Mouse (Mus musculus) intestine, embryonic 14.5 days (tissue): ENCODE data around the gene 1190007I07Rik. TPM values are rescaled to one million over a fixed set of nuclear protein-coding genes. Genes with fewer than 3 reads are reported as not detected.
"Not testable (repeated sequence)": the region's sequence is repeated elsewhere in the genome, so short reads cannot be mapped to it uniquely, and the experiment has no call there.

Experiments used
- ATAC-seq: fragments of 200-750 bp; cut with Nextera tagmentation; replicated peaks from 2 replicates; pipeline ENCODE4 v1.8.0; 2017; ENCODE audit warnings: low read depth, moderate number of reproducible peaks, moderate TSS enrichment, moderate library complexity; ENCODE audit not compliant: low FRiP score, low TSS enrichment
- DNase-seq: peaks from one replicate; pipeline ENCODE4 v3.0.0-alpha.2; 2018; ENCODE audit warnings: low spot score
- H3K27ac ChIP-seq: fragments of 300-500 bp; sonication (generic); 2 replicates; pipeline ENCODE4 v1.5.1; 2014; ENCODE audit warnings: low read depth, mild to moderate bottlenecking, control low read depth
- H3K27me3 ChIP-seq: fragments of 300-500 bp; sonication (generic); replicated peaks from 2 replicates; pipeline ENCODE4 v1.6.1; 2014; ENCODE audit warnings: low read length, control low read depth; ENCODE audit not compliant: control insufficient read depth, insufficient read depth
- H3K36me3 ChIP-seq: fragments of 300-500 bp; sonication (generic); 2 replicates; pipeline ENCODE4 v1.6.1; 2014; ENCODE audit warnings: low read length, control low read depth; ENCODE audit not compliant: control insufficient read depth, insufficient read depth
- H3K4me1 ChIP-seq: fragments of 300-500 bp; sonication (generic); replicated peaks from 2 replicates; pipeline ENCODE4 v1.6.1; 2014; ENCODE audit warnings: low read length, control low read depth, mixed read lengths; ENCODE audit not compliant: control insufficient read depth, insufficient read depth
- H3K4me2 ChIP-seq: fragments of 300-500 bp; sonication (generic); 2 replicates; pipeline ENCODE4 v1.6.1; 2014; ENCODE audit warnings: low read length
- H3K4me3 ChIP-seq: fragments of 300-500 bp; sonication (generic); 2 replicates; pipeline ENCODE4 v1.5.1; 2014; ENCODE audit warnings: low read depth, low read length, control low read depth, mixed read lengths
- H3K9ac ChIP-seq: fragments of 300-500 bp; sonication (generic); 2 replicates; pipeline ENCODE4 v1.6.1; 2014; ENCODE audit warnings: mild to moderate bottlenecking, low read length
- H3K9me3 ChIP-seq: fragments of 300-500 bp; sonication (generic); 2 replicates; pipeline ENCODE4 v1.6.1; 2016; ENCODE audit warnings: low read length, control low read depth; ENCODE audit not compliant: control insufficient read depth
- WGBS: fragments of 180-500 bp; shearing (Covaris S2); extraction: QIAGEN DNeasy Blood & Tissue Kit; methylation state at CpG from one replicate; pipeline ENCODE4 v1.1.7; 2014; 5-methylcytosine and 5-hydroxymethylcytosine counted together
- polyA plus RNA-seq: library from polyadenylated mRNA; unstranded; fragments of >200 nt; fragmentation: Nextera tagmentation; extraction: Ambion mirVana; gene quantifications from 2 replicates; pipeline ENCODE4 v1.2.1, GENCODE M21; 2014

The 1190007I07Rik gene
- polyA plus RNA-seq, 1 experiment from 2014 or later, result 65.8 TPM

DNA sequence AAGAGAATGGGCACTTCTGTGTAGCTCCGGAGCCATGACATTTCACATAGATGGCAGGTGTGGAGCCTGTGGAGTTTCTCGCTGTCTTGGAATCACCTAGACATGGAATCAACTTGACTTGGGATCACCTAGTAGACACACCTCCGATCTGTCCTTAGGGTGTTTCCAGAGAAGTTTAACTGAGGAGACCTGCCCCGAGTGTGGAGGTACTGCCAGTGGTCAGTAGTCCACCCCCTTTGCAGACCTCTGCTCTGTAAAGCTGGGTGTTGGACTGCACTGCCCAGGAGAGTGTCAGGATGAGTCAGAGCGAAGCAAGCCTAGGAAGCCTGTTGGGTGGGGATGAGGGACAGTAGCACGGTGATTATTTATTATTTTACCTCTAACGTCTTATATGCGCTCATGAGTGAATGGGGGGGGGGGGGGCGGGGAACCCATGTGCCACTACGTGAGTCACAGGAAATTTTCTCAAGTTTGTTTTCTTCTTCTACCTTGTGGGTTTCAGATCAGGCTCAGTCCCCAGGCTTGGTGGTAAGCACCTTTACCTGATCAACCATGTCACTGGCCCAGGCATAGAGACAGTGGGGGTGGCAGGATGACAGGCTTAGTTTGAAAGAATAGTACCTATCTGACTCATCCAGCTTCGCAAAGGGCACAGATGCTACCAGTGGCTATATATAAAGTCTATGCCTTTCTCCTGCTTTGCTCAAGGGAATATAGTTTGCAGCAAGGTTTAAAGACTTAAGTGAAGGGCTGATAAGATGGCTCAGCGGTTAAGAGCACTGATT lies 9.7 kb upstream of the 1190007I07Rik start:
- H3K4me3 ChIP-seq, result no peak overlapping the region
- H3K27ac ChIP-seq, result no peak overlapping the region
- H3K36me3 ChIP-seq, result peaks cover 28% of the 10 kb centered on the region
- no peak overlapping the region for H3K9ac ChIP-seq
- 96% methylated on average over 12 of the region's 12 CpGs for WGBS
- H3K4me2 ChIP-seq, result no peak overlapping the region
- DNase-seq (no peak), ATAC-seq (no peak)
- peaks cover 11% of the 10 kb centered on the region for H3K4me1 ChIP-seq
- H3K9me3 ChIP-seq, result 0 out of 2 replicates have a peak, but pooled peaks cover 2% of the 10 kb centered on the region
- H3K27me3 ChIP-seq, result no peaks in the 10 kb centered on the region

DNA sequence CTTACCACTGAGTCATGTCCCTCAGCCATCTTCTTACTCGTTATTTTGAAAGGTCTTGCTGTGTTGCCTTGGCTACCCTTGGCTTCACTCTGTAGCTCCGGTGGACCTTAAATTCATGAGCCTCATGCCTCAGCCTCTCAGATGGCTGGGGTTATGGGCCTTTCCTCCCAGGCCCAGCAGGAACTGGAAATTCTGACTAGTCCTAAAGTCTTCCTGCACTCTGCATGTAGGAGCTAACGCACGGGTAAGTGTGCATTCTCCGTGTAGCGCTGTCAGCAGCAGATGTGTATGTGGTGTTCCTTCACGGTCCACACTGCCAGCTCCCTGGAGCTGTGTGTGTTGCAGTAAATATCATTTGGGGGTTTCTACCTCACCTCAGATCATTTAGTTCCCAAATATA lies 8.1 kb upstream of the 1190007I07Rik start:
- Histone ChIP-seq H3K4me2 (peak overlapping the region; percentile 87), H3K4me3 (0 out of 2 replicates have a peak overlapping the region, but pooled peaks have one; percentile 95), H3K27ac (no peak overlapping the region), H3K9ac (no peak overlapping the region; the same call in 1 of the 2 replicates), H3K9me3 (0 out of 2 replicates have a peak, but pooled peaks cover 2% of the 10 kb centered on the region), H3K4me1 (peaks cover 11% of the 10 kb centered on the region), H3K36me3 (peaks cover 16% of the 10 kb centered on the region; the same call in 1 of the 2 replicates), H3K27me3 (no peaks in the 10 kb centered on the region)
- ATAC-seq (no peak), DNase-seq (no peak)
- 86% methylated on average over 7 of the region's 7 CpGs for WGBS

DNA sequence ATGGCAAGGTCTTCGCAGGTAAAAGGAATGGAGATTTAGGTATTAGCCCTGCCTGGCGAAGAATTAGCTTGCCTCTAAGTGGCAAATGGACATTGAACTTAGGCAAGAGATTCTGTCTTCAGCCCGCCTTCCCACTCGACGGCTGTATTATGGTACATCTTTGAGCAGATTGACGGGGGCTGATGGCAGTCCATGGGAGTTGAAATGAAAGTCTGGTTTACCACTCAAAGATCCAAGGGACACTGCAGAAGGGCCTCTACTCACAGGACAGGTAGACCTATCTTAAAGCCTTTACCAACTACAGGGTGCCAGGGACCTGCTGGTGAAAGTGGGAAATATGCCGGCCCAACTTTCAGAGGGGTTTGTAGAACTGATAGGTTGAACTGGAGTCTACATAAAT lies 7.5 kb upstream of the 1190007I07Rik start:
- H3K27me3 ChIP-seq, result no peaks in the 10 kb centered on the region
- 0 out of 2 replicates have a peak, but pooled peaks cover 2% of the 10 kb centered on the region for H3K9me3 ChIP-seq
- peaks cover 16% of the 10 kb centered on the region; the same call in 1 of the 2 replicates for H3K36me3 ChIP-seq
- peaks cover 11% of the 10 kb centered on the region for H3K4me1 ChIP-seq
- WGBS, result 20% methylated on average over 7 of the region's 7 CpGs
- H3K9ac ChIP-seq, result peak overlapping the region; percentile 90
- peak overlapping the region; percentile 85; the same call in 1 of the 2 replicates for H3K27ac ChIP-seq
- H3K4me2 ChIP-seq, result peak overlapping the region; percentile 87
- peak overlapping the region; percentile 95 for H3K4me3 ChIP-seq
- ATAC-seq (no peak), DNase-seq (no peak)

DNA sequence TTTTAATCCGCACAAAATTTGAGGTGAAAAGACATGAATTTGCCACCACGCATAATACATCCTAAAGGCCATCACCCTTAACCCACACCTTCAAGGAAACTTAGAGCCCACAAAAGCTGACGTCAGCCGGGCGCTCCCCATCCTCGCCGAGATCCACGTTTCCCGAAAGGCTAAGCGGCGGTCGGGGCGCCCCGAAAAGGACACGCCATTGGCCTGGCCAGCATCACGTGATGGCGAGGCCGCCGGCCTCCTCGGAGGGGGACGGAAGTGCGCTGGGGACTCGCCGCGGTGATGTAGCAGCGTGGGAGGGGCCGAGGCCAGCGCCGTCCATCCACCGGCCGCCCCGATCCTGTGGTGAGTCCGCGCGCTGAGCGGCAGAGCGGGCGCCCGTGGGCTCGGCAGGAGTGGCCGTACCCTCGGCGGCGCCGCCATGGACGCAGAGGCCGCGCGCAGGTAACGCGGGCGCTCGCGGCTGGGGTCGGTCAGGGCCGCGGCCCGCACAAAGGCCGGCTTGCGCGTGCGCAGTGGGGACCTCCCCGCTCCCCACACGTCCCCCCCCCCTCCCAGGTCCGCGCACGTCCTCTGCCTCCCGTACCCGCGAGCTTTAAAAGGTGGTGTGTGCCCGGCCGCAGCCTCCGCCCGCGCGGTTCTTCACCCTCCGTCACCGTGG lies 6.7 kb upstream of the 1190007I07Rik start, which contains the start of gene Tdg:
Tdg (plus strand) TSS at position 243 of the 670 bp plus-strand sequence.
- Histone ChIP-seq H3K36me3 (peaks cover 12% of the 10 kb centered on the region; the same call in 1 of the 2 replicates), H3K4me1 (peaks cover 11% of the 10 kb centered on the region), H3K4me3 (peak within 1 kb of the TSS; percentile 95), H3K4me2 (peak within 1 kb of the TSS; percentile 94), H3K9ac (peak within 1 kb of the TSS; percentile 90), H3K27ac (peak within 1 kb of the TSS; percentile 91)
- 1% methylated on average over 59 of the region's 78 CpGs for WGBS
- peak; percentile 92 for DNase-seq
- H3K27me3 ChIP-seq, H3K9me3 ChIP-seq: not testable (repeated sequence)
- peak; percentile 97 for ATAC-seq

- Histone ChIP-seq H3K27me3 (no peaks in the 10 kb centered on the region), H3K4me1 (peaks cover 11% of the 10 kb centered on the region), H3K4me2 (peak overlapping the region; percentile 94), H3K4me3 (peak overlapping the region; percentile 95), H3K9me3 (0 out of 2 replicates have a peak, but pooled peaks cover 2% of the 10 kb centered on the region), H3K9ac (peak overlapping the region; percentile 90), H3K36me3 (peaks cover 12% of the 10 kb centered on the region; the same call in 1 of the 2 replicates), H3K27ac (peak overlapping the region; percentile 91)
- DNase-seq, result no peak
- ATAC-seq, result peak; percentile 58
- 5% methylated on average over 11 of the region's 11 CpGs for WGBS
Observed at GRCm38 (mm10) chr10:82629111-82629585, 6.1 kb upstream of the 1190007I07Rik start.

- H3K27me3 ChIP-seq, DNase-seq, H3K9me3 ChIP-seq, H3K4me1 ChIP-seq, H3K36me3 ChIP-seq: not testable (repeated sequence)
- peak; percentile 9; the same call in 1 of the 2 replicates for ATAC-seq
- Histone ChIP-seq H3K9ac (peak overlapping the region; percentile 74), H3K4me3 (peak overlapping the region; percentile 75), H3K4me2 (peak overlapping the region; percentile 62), H3K27ac (peak overlapping the region; percentile 83)
- 4% methylated on average over 2 of the region's 2 CpGs for WGBS
Observed at GRCm38 (mm10) chr10:82623553-82623932, 515 bp upstream of the 1190007I07Rik start.

DNA sequence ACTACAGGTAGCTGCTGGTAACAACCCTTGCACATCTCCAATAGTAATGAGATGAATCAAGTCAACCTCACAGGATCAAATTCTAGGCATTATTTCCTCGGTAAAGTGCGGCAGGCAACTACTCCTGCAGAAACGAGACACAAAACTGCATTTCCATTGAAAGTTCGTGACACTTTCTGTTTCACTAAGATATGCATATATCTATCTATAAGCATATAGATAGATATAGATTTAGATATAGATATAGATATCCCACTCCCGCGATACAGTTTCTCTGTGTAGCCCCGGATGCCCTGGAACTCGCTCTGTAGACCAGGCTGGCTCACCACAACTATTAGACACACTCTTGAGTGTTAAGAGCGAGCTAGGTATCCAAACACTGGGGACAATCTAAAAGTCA lies 793 bp downstream of the 1190007I07Rik start:
- Histone ChIP-seq H3K9me3 (no peaks in the 10 kb centered on the region), H3K36me3 (peaks cover 6% of the 10 kb centered on the region; the same call in 1 of the 2 replicates), H3K9ac (peak overlapping the region; percentile 74), H3K4me2 (peak overlapping the region; percentile 62), H3K27ac (no peak overlapping the region), H3K4me3 (peak overlapping the region; percentile 75), H3K27me3 (no peaks in the 10 kb centered on the region), H3K4me1 (peaks cover 3% of the 10 kb centered on the region; the same call in 1 of the 2 replicates)
- ATAC-seq (no peak), DNase-seq (no peak)
- WGBS, result 27% methylated on average over 9 of the region's 9 CpGs

DNA sequence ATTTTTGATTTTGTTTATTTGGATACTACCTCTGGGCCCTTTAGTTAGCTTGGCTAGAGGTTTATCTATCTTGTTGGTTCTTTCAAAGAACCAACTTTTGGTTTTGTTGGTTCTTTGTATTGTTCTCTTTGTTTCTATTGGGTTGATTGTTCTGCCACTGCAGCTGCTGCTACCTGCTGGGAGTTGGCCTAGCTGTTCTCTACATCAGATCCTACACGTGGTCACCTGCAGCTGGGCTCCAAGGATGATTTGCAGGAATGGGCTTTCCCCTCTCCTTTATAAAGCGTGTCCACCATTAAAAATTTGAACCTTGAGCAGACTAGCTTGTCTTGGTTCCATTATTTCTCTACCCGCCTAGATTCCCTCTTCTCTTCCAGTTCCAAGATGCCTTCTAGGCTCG lies 28.6 kb downstream of the 1190007I07Rik start:
- H3K4me2 ChIP-seq, H3K4me1 ChIP-seq, H3K9me3 ChIP-seq, H3K27ac ChIP-seq, DNase-seq, ATAC-seq, H3K27me3 ChIP-seq, H3K9ac ChIP-seq, H3K36me3 ChIP-seq, H3K4me3 ChIP-seq: not testable (repeated sequence)
- 73% methylated on average over 4 of the region's 4 CpGs for WGBS
